Comparison of ENCODE assay signal across 19 mouse cellular contexts in genomic region chr1:50972509-50973436, GRCm38 (mm10).
"Had no signal": no experiment of that assay in that cellular context is flagged by ENCODE, and none has a peak within 500 bp of the region (broad histone marks: within the 10 kb centered on the region; RNA-seq: fewer than 3 reads in every experiment).

No protein-coding gene starts in this region.

- H3K27me3 ChIP-seq: liver, embryonic 13.5 days; neural tube, embryonic 12.5 days had no signal

- ATAC-seq: intestine, postnatal 0 days had no signal

- H3K36me3 ChIP-seq: liver, embryonic 13.5 days; neural tube, embryonic 12.5 days had no signal

- H3K4me1 ChIP-seq: liver, embryonic 13.5 days; neural tube, embryonic 12.5 days had no signal

- H3K4me3 ChIP-seq: layer of hippocampus, adult 2 months; liver, embryonic 13.5 days; neural tube, embryonic 12.5 days had no signal

- DNase-seq: kidney, adult 2 months; kidney, postnatal 25 days; layer of hippocampus, adult 9-11 months; liver, embryonic 13.5 days; lung, adult 2 months; lung, postnatal 14 days; lung, postnatal 4 days; midbrain, embryonic 14.5 days; right cerebral cortex, adult 18-20 months; right cerebral cortex, postnatal 14 days; spleen, adult 18-20 months; thymus, adult 2 months; thymus, postnatal 14 days; thymus, postnatal 4 days had no signal

- H3K9me3 ChIP-seq: liver, embryonic 13.5 days; neural tube, embryonic 12.5 days had no signal

- H3K4me2 ChIP-seq: liver, embryonic 13.5 days; midbrain, embryonic 11.5 days; neural tube, embryonic 12.5 days had no signal

- H3K9ac ChIP-seq: liver, embryonic 13.5 days; neural tube, embryonic 12.5 days had no signal

- H3K27ac ChIP-seq: kidney, postnatal 0 days; layer of hippocampus, adult 2 months; liver, embryonic 13.5 days; neural tube, embryonic 12.5 days had no signal
